Mouse (Mus musculus) gastrocnemius, postnatal 4 days (tissue): ENCODE data around the gene En1. TPM values are rescaled to one million over a fixed set of nuclear protein-coding genes. Genes with fewer than 3 reads are reported as not detected.

Experiments used
- DNase-seq, 2 experiments: peaks; one replicate each; pipeline ENCODE4 v3.0.0; 2021 to 2022; ENCODE audit warnings: low spot score in 2 of 2, mixed read lengths in 2 of 2
- total RNA-seq, 2 experiments: library from RNA; stranded (reverse); gene quantifications; 2 replicates each; pipeline ENCODE4 v1.2.3; 2021

The En1 gene
- total RNA-seq, 2 experiments from 2014 or later, result 7.2 to 8.3 TPM

GRCm38 (mm10) chr1:120599321-120600148 lies 2.7 kb upstream of the En1 start:
- no peak for DNase-seq

- no peak for DNase-seq
Observed at GRCm38 (mm10) chr1:120600149-120600445, 2.1 kb upstream of the En1 start.

GRCm38 (mm10) chr1:120600516-120601252 lies 1.5 kb upstream of the En1 start:
- DNase-seq, result no peak

GRCm38 (mm10) chr1:120601253-120601836 lies 873 bp upstream of the En1 start:
- no peak for DNase-seq

GRCm38 (mm10) chr1:120602876-120603655 lies 848 bp downstream of the En1 start:
- no peak for DNase-seq

- peak in 1 of 2 experiments; percentile 44 for DNase-seq
Observed at GRCm38 (mm10) chr1:120603656-120604051, 1.4 kb downstream of the En1 start.

GRCm38 (mm10) chr1:120604431-120605142 lies 2.4 kb downstream of the En1 start:
- no peak for DNase-seq

GRCm38 (mm10) chr1:120605143-120605435 lies 2.9 kb downstream of the En1 start:
- no peak for DNase-seq

GRCm38 (mm10) chr1:120605521-120606310 lies 3.5 kb downstream of the En1 start:
- no peak for DNase-seq

- no peak for DNase-seq
Observed at GRCm38 (mm10) chr1:120606641-120607575, 4.7 kb downstream of the En1 start.

GRCm38 (mm10) chr1:120607576-120608400 lies 5.6 kb downstream of the En1 start:
- DNase-seq, result no peak

- no peak for DNase-seq
Observed at GRCm38 (mm10) chr1:120608461-120608860, 6.2 kb downstream of the En1 start.

GRCm38 (mm10) chr1:120609611-120610010 lies 7.4 kb downstream of the En1 start:
- no peak for DNase-seq

- DNase-seq, result no peak
Observed at GRCm38 (mm10) chr1:120613461-120614306, 11.5 kb downstream of the En1 start.

GRCm38 (mm10) chr1:120614307-120615100 lies 12.3 kb downstream of the En1 start:
- no peak for DNase-seq

GRCm38 (mm10) chr1:120615521-120615920 lies 13.3 kb downstream of the En1 start:
- no peak for DNase-seq
